Mouse (Mus musculus) lung, postnatal 0 days (tissue): ENCODE measurements around the gene Pik3ca. TPM values are rescaled to one million over a fixed set of nuclear protein-coding genes. Genes with fewer than 3 reads are reported as not detected.

Experiments
- ATAC-seq: fragments of 200-750 bp; cut with Nextera tagmentation; 2 replicates; pipeline ENCODE4 v1.8.0; 2017; ENCODE audit warnings: moderate library complexity
- DNase-seq: peaks from one replicate; pipeline ENCODE4 v3.0.0-alpha.2; 2016; ENCODE audit warnings: low spot score
- H3K27ac ChIP-seq: fragments of 300-500 bp; sonication (generic); 2 replicates; pipeline ENCODE4 v1.5.1; 2014; ENCODE audit warnings: antibody characterized with exemption, mild to moderate bottlenecking, low read length, mixed read lengths
- H3K27me3 ChIP-seq: fragments of 300-500 bp; sonication (generic); replicated peaks from 2 replicates; pipeline ENCODE4 v1.6.1; 2014; ENCODE audit warnings: low read length, mixed read lengths; ENCODE audit not compliant: insufficient read depth
- H3K36me3 ChIP-seq: fragments of 300-500 bp; sonication (generic); 2 replicates; pipeline ENCODE4 v1.6.1; 2014; ENCODE audit warnings: low read length, mixed read lengths; ENCODE audit not compliant: insufficient read depth
- H3K4me1 ChIP-seq: fragments of 300-500 bp; sonication (generic); 2 replicates; pipeline ENCODE4 v1.6.1; 2014; ENCODE audit warnings: antibody characterized with exemption, low read depth, low read length, mixed read lengths; ENCODE audit not compliant: insufficient read depth
- H3K4me2 ChIP-seq: fragments of 300-500 bp; sonication (generic); replicated peaks from 2 replicates; pipeline ENCODE4 v1.6.1; 2014; ENCODE audit warnings: low read depth, mild to moderate bottlenecking, low read length, moderate library complexity, mixed read lengths
- H3K4me3 ChIP-seq: fragments of 300-500 bp; sonication (generic); 2 replicates; pipeline ENCODE4 v1.5.1; 2014; ENCODE audit warnings: low read depth, low read length
- H3K9ac ChIP-seq: fragments of 300-500 bp; sonication (generic); replicated peaks from 2 replicates; pipeline ENCODE4 v1.6.1; 2014; ENCODE audit warnings: low read depth, mild to moderate bottlenecking
- H3K9me3 ChIP-seq: fragments of 300-500 bp; sonication (generic); 2 replicates; pipeline ENCODE4 v1.6.1; 2016; ENCODE audit warnings: low read length, mixed read lengths
- CTCF ChIP-seq: IDR thresholded peaks from 2 replicates; pipeline ENCODE4 v1.5.1; 2016; ENCODE audit warnings: antibody characterized with exemption, mild to moderate bottlenecking
- EP300 ChIP-seq: IDR thresholded peaks from 2 replicates; pipeline ENCODE4 v1.6.1; 2016; ENCODE audit warnings: antibody characterized with exemption, mild to moderate bottlenecking, control low read depth
- WGBS: fragments of 180-500 bp; shearing (Covaris S2); extraction: QIAGEN DNeasy Blood & Tissue Kit; methylation state at CpG from one replicate; pipeline ENCODE4 v1.1.7; 2014; 5-methylcytosine and 5-hydroxymethylcytosine counted together
- polyA plus RNA-seq: library from polyadenylated mRNA; unstranded; fragments of >200 nt; fragmentation: Nextera tagmentation; extraction: Ambion mirVana; gene quantifications from 2 replicates; pipeline ENCODE4 v1.2.1, GENCODE M21; 2015

Gene Pik3ca
- polyA plus RNA-seq, 1 experiment from 2014 or later: 13.4 TPM

DNA sequence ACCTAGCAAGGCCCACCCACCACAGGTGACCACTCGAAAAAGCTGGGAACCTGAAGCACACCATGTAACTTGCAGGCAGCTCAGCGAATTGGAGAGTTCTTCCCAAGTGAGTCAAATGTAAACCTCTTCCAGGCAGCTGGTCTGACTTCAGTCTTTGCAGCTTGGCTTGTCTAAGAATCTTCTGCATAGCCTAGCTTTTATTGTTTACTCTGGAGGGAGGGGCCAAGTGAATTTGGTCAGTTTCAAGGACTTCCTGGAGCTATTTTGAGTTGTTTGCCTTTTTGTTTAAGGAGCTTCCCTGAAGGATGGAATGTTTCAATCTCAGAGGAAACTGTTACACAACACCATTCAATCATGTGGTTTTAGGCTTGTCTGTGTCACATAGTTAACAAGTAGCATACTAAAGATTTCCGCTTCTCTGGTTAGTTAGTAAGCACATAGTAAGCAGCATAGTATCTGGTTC, 11.4 kb downstream of the Pik3ca start:
- no peaks in the 10 kb centered on the region for H3K36me3 ChIP-seq
- peak; percentile 88 for ATAC-seq
- WGBS: 48% methylated on average over 3 of the region's 3 CpGs
- DNase-seq: peak; percentile 93
- H3K27ac ChIP-seq: peak overlapping the region; percentile 73
- H3K4me2 ChIP-seq: no peak overlapping the region
- H3K4me3 ChIP-seq: no peak overlapping the region
- no peaks in the 10 kb centered on the region for H3K27me3 ChIP-seq
- H3K9ac ChIP-seq: no peak overlapping the region
- H3K4me1 ChIP-seq: peaks cover 28% of the 10 kb centered on the region
- TF ChIP-seq CTCF (no peak), EP300 (peak; percentile 98)
- no peaks in the 10 kb centered on the region for H3K9me3 ChIP-seq

DNA sequence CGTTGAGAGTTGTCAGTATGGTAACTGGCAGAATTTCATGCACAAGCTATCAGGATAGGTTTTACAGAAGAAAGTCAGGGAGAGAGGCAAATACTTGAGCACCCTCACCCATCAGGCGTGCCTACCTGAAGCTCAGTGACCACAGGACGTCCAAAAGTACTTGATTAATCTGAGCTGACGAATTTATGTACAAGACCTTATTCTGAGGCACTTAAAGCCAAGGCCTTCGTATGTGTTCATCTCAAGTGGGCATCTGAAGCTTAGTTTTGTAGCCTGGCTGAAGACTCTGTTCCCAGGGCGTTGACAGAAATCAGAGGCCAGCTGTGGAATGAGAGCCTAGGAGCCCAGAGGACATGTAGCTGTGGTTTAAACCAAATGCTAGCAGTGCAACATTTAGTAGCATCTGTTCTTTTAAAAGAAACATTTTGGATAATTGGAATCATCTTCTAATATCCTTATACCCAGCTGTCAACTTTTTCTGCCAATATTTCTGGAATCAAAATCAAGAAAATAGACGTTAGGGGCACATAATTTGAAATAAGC, 15.1 kb downstream of the Pik3ca start:
- WGBS: 43% methylated on average over 7 of the region's 7 CpGs
- peak overlapping the region; percentile 54 for H3K27ac ChIP-seq
- H3K27me3 ChIP-seq: no peaks in the 10 kb centered on the region
- H3K4me2 ChIP-seq: no peak overlapping the region
- DNase-seq (peak; percentile 82), ATAC-seq (peak; percentile 64)
- H3K36me3 ChIP-seq: no peaks in the 10 kb centered on the region
- TF ChIP-seq CTCF (no peak), EP300 (peak; percentile 50)
- no peak overlapping the region for H3K4me3 ChIP-seq
- no peak overlapping the region for H3K9ac ChIP-seq
- H3K4me1 ChIP-seq: peaks cover 27% of the 10 kb centered on the region; the same call in 1 of the 2 replicates
- no peaks in the 10 kb centered on the region for H3K9me3 ChIP-seq

DNA sequence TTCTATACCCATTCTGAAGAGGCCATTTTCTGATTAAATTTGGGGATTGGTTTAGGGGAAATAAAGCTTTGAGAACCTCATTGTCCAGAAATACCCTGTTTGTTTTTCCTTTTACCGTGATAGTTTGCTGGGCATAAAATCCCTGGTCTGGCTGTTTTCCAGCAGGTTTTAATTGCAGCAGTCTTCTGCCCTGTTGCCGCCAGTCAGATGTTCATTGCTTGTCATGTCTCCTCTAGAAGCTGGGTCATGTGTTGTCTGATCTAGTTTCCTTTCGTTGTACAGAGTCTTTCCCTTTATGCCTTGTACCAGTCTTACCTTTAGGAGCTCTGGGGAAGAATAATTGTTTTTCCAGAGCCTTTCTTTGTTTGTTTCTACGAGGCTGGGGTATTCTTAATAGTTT, 16.9 kb downstream of the Pik3ca start:
- H3K27me3 ChIP-seq: no peaks in the 10 kb centered on the region
- no peak for TF ChIP-seq EP300
- ATAC-seq: no peak
- H3K4me1 ChIP-seq: peaks cover 31% of the 10 kb centered on the region; the same call in 1 of the 2 replicates
- H3K27ac ChIP-seq: no peak overlapping the region
- H3K4me2 ChIP-seq: no peak overlapping the region
- H3K9ac ChIP-seq: no peak overlapping the region
- H3K9me3 ChIP-seq: no peaks in the 10 kb centered on the region
- no peak for DNase-seq
- WGBS: 35% methylated on average over 4 of the region's 4 CpGs
- no peak overlapping the region for H3K4me3 ChIP-seq
- no peaks in the 10 kb centered on the region for H3K36me3 ChIP-seq

DNA sequence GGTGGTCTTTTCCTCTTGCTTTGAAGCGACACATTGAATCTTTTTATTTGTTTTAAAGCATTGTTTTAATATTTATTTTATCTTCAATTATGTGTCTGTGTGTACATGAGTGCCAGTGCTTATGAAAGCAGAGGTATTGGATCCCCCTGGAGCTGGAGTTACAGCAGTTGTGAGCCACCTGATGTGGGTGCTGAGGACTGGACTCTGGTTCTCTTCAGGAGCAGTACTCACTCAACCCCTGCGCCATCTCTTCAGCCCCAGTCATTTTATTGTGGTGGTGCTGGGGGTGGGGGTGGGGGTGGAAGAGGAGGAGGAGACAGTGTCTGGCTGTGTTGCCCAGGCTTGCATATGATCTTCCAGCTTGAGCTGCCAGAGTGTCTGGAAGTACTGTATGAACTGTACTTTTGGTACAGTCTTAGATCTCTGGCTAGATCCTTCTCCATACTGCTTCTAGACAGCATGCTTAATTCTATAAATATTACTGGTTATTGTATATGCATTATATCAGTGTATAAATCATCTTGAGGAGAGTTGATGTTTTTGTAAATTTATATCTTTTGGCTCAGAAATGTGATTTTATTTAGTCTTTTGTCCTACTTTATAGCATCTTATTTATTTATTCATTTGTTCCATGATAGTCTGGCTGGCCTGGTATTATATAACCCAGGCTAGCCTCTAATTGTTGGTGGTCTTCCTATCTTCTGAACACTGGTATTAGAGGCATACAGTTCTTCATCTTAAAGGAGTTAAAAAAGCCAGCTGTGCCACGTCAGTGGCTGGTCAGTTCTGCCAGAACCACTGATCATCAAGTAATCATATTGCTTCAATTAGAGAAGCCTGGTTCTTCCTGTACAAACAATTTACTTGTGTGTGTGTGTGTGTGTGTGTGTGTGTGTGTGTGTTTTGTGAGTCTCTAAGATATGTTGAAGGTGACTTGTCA, 18.2 kb downstream of the Pik3ca start:
- Histone ChIP-seq H3K9me3 (no peaks in the 10 kb centered on the region), H3K4me3 (no peak overlapping the region), H3K4me1 (peaks cover 31% of the 10 kb centered on the region; the same call in 1 of the 2 replicates), H3K4me2 (no peak overlapping the region), H3K27me3 (no peaks in the 10 kb centered on the region), H3K9ac (no peak overlapping the region), H3K36me3 (no peaks in the 10 kb centered on the region), H3K27ac (no peak overlapping the region)
- DNase-seq (peak; percentile 33), ATAC-seq (no peak)
- WGBS: 49% methylated on average over 3 of the region's 3 CpGs
- TF ChIP-seq EP300 (no peak), CTCF (no peak)

DNA sequence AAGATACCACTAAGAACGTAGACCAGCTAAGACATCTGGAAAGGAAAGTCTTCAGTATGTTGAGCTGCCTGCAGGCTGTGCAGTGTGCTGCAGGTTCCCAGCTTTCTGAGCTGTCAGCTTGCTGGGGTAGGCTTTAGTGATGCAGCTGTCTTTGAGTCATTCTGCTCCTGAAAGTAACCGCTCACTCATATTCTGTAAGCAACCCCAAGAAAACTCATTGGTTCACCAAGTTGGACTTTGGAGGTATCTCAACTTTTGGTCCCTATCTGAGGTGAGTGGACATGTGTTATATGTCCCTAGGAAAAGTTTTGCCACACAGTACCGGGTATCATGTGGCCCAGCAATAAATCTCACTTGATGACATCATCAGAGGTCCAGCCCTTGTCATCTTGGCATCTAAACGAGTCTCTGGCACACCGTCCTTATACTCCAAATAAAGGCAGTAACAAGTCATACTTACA, 20.3 kb downstream of the Pik3ca start:
- DNase-seq: peak; percentile 26
- Histone ChIP-seq H3K36me3 (no peaks in the 10 kb centered on the region), H3K9ac (no peak overlapping the region), H3K4me3 (no peak overlapping the region), H3K4me2 (no peak overlapping the region), H3K4me1 (peaks cover 28% of the 10 kb centered on the region; the same call in 1 of the 2 replicates), H3K9me3 (no peaks in the 10 kb centered on the region), H3K27ac (no peak overlapping the region), H3K27me3 (no peaks in the 10 kb centered on the region)
- ATAC-seq: peak; percentile 68
- 44% methylated on average over 5 of the region's 5 CpGs for WGBS
- TF ChIP-seq EP300 (no peak), CTCF (no peak)

DNA sequence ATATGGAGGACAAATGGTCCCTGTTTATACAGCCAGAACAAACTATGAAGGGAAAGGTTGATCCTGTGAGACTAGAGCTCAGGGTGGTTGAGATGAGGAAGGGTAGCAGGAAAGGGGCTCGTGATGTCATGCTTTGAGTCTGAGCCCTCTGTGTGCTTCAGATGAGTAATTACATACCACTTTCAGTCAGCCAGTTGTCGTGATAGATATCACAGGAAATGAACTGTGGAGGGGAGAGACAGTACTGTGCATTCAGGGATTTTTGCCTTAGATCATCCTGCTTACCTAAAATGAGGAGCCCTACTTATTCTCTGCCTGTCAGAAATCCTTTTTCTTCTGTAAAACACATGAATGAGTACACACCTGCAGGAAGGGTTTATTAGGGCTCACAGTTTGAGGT, 22.4 kb downstream of the Pik3ca start:
- TF ChIP-seq EP300 (no peak), CTCF (no peak)
- Histone ChIP-seq H3K27ac (no peak overlapping the region), H3K27me3 (no peaks in the 10 kb centered on the region), H3K36me3 (no peaks in the 10 kb centered on the region), H3K4me3 (no peak overlapping the region), H3K4me2 (no peak overlapping the region), H3K9me3 (no peaks in the 10 kb centered on the region), H3K4me1 (peaks cover 16% of the 10 kb centered on the region; the same call in 1 of the 2 replicates), H3K9ac (no peak overlapping the region)
- no peak for ATAC-seq
- WGBS: 29% methylated on average over 2 of the region's 2 CpGs
- DNase-seq: no peak
